ENCODE assay signal across 8 mouse cellular contexts in the genomic region with DNA sequence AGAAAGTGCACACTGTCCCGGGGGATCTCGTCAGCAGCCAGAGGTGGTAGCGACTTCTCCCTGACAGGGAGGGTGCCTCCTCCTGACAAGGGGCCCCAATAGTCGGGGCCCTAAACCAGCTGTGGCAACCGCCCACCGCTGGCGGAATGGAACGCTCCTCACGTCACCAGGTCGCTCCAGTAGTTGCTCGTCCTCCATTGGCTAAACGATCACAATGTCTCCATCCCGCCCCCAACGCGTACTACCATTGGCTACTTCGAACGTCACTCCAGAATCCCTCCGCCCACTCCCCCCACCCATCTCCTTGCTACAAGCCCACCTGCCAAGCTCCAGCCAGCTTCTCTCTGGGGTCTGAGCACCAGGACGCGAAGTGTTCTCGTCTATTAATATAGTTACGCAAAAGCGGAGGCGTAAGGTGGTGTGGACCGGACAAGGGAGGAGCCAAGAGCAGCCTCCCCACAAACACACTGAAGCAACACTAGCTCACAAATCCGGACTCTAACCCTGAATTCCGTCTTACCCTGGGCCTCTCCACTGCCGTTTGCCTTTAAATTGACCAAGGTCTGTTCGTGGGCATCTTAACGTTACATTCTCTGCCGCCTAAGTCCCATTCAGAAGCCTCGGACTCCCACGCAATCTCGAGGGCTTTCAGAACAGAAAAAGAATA. TPM values are rescaled to one million over a fixed set of nuclear protein-coding genes. Genes with fewer than 3 reads are reported as not detected.
A peak's percentile ranks its signal among the peaks of the same experiment; 100 is the strongest.
DNase-seq lines count a peak whose midpoint lies in the region; ATAC-seq lines count a peak whose summit lies in the region.

A gene (minus strand): TSS at position 360 of the 667 bp plus-strand sequence.

- peak; percentile 96 for ATAC-seq in heart, embryonic 14.5 days (ENCODE audit: insufficient number of reproducible peaks, insufficient read depth, low FRiP score, low read depth)
- peak; percentile 99 for ATAC-seq in liver, embryonic 13.5 days (ENCODE audit: low read depth)
- peak; percentile 98 for ATAC-seq in stomach, embryonic 16.5 days (ENCODE audit: insufficient read depth, low FRiP score)

- H3K27ac ChIP-seq in brown adipose tissue, adult 24 weeks (replicated peaks; ENCODE audit: low read depth, low read length): peak within 1 kb of the TSS; percentile 73
- peak within 1 kb of the TSS; percentile 39 to 41; a peak in 3 of 4 replicates for H3K27ac ChIP-seq in heart, embryonic 14.5 days (replicated peaks in 1 of 2; ENCODE audit: control insufficient read depth in 1 of 2, insufficient read depth in 1 of 2, low read depth in 2 of 2, low read length in 2 of 2)
- peak within 1 kb of the TSS; percentile 69 for H3K27ac ChIP-seq in liver, embryonic 13.5 days
- peak within 1 kb of the TSS; percentile 67 for H3K27ac ChIP-seq in stomach, embryonic 16.5 days (ENCODE audit: low read length)

- no peaks in the 10 kb centered on the region for H3K27me3 ChIP-seq in heart, embryonic 14.5 days (ENCODE audit: control insufficient read depth, insufficient read depth, low read length)
- H3K27me3 ChIP-seq in liver, embryonic 13.5 days: no peaks in the 10 kb centered on the region
- H3K27me3 ChIP-seq in stomach, embryonic 16.5 days (ENCODE audit: control insufficient read depth, insufficient read depth, low read length): no peaks in the 10 kb centered on the region

- H3K4me2 ChIP-seq in heart, embryonic 14.5 days (ENCODE audit: low read length): peak within 1 kb of the TSS; percentile 64
- H3K4me2 ChIP-seq in liver, embryonic 13.5 days: peak within 1 kb of the TSS; percentile 76
- peak within 1 kb of the TSS; percentile 55 for H3K4me2 ChIP-seq in stomach, embryonic 16.5 days (ENCODE audit: low read depth, low read length)

- DNase-seq in CD4-positive, CD25-positive, alpha-beta regulatory T cell, adult 2 months (ENCODE audit: low read depth, low spot score): peak; percentile 92
- DNase-seq in fibroblast of lung, adult 2 months (ENCODE audit: low read depth): peak; percentile 46
- DNase-seq in kidney, postnatal 14 days: peak; percentile 91
- DNase-seq in liver, embryonic 13.5 days: peak; percentile 81
- peak; percentile 81 for DNase-seq in neural tube, embryonic 10.5 days (ENCODE audit: extremely low spot score, low spot score)

- WGBS in heart, embryonic 14.5 days: 15% methylated on average over 33 of the region's 34 CpGs
- 10% methylated on average over 34 of the region's 34 CpGs for WGBS in liver, embryonic 13.5 days (ENCODE audit: insufficient replicate concordance)
- 11% methylated on average over 34 of the region's 34 CpGs for WGBS in stomach, embryonic 16.5 days

- no peaks in the 10 kb centered on the region for H3K36me3 ChIP-seq in heart, embryonic 14.5 days (ENCODE audit: control insufficient read depth, insufficient read depth, low read length)
- H3K36me3 ChIP-seq in liver, embryonic 13.5 days: no peaks in the 10 kb centered on the region
- no peaks in the 10 kb centered on the region for H3K36me3 ChIP-seq in stomach, embryonic 16.5 days (ENCODE audit: control insufficient read depth, insufficient read depth, low read length)

- H3K9me3 ChIP-seq in heart, embryonic 14.5 days (ENCODE audit: control insufficient read depth, low read length): no peaks in the 10 kb centered on the region
- H3K9me3 ChIP-seq in liver, embryonic 13.5 days (replicated peaks): no peaks in the 10 kb centered on the region
- H3K9me3 ChIP-seq in stomach, embryonic 16.5 days (replicated peaks; ENCODE audit: control insufficient read depth, low read length): no peaks in the 10 kb centered on the region

- no peaks in the 10 kb centered on the region; the same call in 1 of the 2 replicates for H3K4me1 ChIP-seq in brown adipose tissue, adult 24 weeks (ENCODE audit: control insufficient read depth, insufficient read depth, insufficient read length, low read length)
- no peaks in the 10 kb centered on the region for H3K4me1 ChIP-seq in heart, embryonic 14.5 days (ENCODE audit: control insufficient read depth in 2 of 2, insufficient read depth in 2 of 2, low read length in 2 of 2)
- H3K4me1 ChIP-seq in liver, embryonic 13.5 days (replicated peaks): peaks cover 14% of the 10 kb centered on the region; the same call in 1 of the 2 replicates
- H3K4me1 ChIP-seq in stomach, embryonic 16.5 days (ENCODE audit: control insufficient read depth, insufficient read depth, low read length): no peaks in the 10 kb centered on the region

- peak within 1 kb of the TSS; percentile 75 for H3K9ac ChIP-seq in heart, embryonic 14.5 days (ENCODE audit: low read length)
- peak within 1 kb of the TSS; percentile 79 for H3K9ac ChIP-seq in liver, embryonic 13.5 days
- peak within 1 kb of the TSS; percentile 74 for H3K9ac ChIP-seq in stomach, embryonic 16.5 days (ENCODE audit: low read length)

- peak within 1 kb of the TSS; percentile 84 for H3K4me3 ChIP-seq in brown adipose tissue, adult 24 weeks (ENCODE audit: insufficient read depth, low read depth, low read length)
- H3K4me3 ChIP-seq in heart, embryonic 14.5 days (ENCODE audit: control insufficient read depth in 1 of 2, insufficient read depth in 1 of 2, low read depth in 1 of 2, low read length in 2 of 2): peak within 1 kb of the TSS; percentile 71 to 86
- H3K4me3 ChIP-seq in liver, embryonic 13.5 days (replicated peaks): peak within 1 kb of the TSS; percentile 72
- H3K4me3 ChIP-seq in stomach, embryonic 16.5 days (replicated peaks; ENCODE audit: low read length): peak within 1 kb of the TSS; percentile 72

RNA-seq across cellular contexts. Expression of the gene that starts here (rescaled TPM):
- polyA plus RNA-seq in brown adipose tissue, adult 24 weeks (2012; ENCODE audit: insufficient read depth, insufficient read length, missing spikeins): 8.3 and 12.0 TPM in 2 replicates
- 3.9 TPM in 2 replicates for polyA plus RNA-seq in heart, embryonic 14.5 days (2014; fragmentation: Nextera tagmentation; extraction: Ambion mirVana)
- polyA plus RNA-seq in liver, embryonic 13.5 days (2015; fragmentation: Nextera tagmentation; extraction: Ambion mirVana): 2.0 and 2.4 TPM in 2 replicates
- polyA plus RNA-seq in stomach, embryonic 16.5 days (2015; fragmentation: Nextera tagmentation; extraction: Ambion mirVana): 4.6 and 6.1 TPM in 2 replicates

Comparison
In these comparisons a context has a peak if more than half of its experiments do, and no peak if none do; other contexts are left out.
1. Peak in every context shown above with its lines: DNase-seq, ATAC-seq, H3K4me3 ChIP-seq and H3K27ac ChIP-seq.